Mouse (Mus musculus) right cerebral cortex, postnatal 10 days (tissue): Measurements from ENCODE around the gene Rpf1.

Experiments used
- DNase-seq, 2 experiments: peaks; one replicate each; pipeline ENCODE4 v3.0.0; 2021; ENCODE audit warnings: low spot score in 2 of 2

Gene Rpf1

DNA sequence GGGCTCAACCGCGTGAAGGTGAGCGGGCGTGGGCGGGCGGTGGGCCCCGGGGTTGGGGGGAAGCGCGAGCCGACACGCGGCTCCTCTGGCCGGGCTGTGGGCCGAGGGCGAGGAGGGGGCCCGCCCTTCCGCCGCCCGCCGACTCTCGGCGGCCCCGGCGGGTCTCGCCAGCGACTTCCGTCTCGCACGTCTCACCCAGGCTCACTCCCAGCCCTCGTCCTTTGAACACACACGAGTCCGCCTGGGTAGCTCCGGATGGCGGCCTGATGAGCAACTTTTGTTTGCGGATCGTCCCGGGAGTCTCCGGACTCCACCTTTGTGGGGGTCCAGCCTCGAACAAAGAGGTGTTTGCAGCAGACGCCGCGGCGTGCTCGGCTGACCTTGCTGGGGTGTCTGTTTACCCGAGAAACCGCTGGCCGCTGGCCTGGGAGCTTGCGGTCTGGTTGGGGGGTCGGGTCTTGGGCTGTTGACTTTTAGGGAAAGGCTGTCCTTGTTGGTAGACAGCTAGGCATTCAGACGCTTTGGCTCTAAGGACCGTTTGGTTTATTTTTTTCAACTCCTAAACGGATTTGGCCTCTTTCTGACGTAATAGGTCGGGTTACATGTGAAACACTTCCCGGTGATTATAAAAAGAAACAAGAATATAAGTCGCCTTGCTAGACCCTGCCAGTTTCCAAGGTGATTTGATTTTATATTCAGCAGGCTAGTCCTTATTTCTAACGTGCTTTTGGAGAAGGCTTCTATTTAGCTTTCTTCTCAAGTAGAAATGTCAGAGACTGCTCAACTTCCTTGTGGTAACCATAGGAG, 21.0 kb downstream of the Rpf1 start:
- DNase-seq, result peak; percentile 51 to 56

DNA sequence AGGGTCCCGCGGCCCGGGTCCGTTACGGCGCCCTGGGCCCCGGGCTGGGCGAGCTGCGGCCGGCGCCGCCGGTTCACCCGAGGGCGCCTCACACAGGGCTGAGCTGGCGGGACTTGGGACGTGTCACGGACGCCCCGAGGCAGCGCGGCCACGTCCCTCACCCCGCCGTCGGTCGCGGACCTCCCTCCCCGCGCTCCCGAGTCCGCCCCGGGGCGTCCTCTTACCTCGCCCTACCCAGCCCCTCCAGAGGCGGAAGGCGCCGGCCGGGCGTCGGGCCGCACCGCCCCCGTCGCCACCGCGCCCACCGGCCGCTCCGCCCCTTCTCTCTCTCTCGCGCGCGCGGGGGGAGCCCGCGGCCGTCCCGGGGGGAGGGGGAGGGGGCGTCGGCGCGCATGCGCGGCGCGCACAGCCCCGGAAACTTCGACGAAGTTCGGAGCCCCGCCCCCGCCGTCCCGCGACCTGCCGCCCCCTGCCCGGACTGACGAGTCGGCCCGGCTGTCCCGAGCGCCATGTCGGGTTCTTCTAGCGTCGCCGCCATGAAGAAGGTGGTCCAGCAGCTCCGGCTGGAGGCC, 21.7 kb downstream of the Rpf1 start, which contains the start of the genes Spata1 and Gng5:
Spata1 (minus strand) TSS at position 323 of the 572 bp plus-strand sequence.
Gng5 (plus strand) TSS at position 377 of the 572 bp plus-strand sequence.
- DNase-seq, result peak; percentile 78 to 82

DNA sequence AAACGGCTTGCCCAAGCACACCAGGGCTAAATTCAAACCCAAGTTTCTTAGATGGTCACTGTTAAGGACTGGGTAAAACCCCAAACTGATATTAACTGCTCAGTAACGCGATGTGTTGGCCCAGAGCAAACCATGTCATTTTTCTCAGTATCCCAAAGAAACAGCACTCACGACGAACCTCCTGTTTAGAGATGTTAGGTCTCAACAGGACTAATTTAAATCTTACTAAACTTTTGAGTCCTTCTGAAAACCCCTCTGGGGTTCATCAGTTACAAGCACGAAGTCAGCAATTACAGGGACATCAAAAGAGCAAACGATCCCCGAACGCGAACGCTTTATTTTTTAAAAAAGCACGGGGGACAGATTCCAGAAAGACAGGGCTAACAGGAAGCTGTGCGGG, 22.2 kb downstream of the Rpf1 start:
- DNase-seq, result no peak

DNA sequence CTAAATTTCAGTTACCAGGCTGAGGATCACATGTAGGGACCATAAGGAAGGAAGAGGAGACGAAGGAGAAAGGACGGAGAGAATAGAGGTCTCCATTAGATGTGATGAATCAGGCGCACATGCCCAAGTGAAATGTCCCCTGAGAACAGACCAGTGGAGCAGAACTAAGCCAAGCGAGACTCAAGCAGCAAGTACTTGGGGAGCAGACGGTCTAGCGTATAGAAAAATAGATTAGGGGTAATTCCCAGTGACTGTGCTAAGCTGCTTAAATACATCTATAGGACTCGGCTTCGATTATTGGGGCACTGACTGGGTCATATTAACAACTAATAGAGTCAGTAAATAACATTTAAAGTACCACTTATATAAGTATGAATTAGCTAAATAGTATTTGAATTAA, 26.3 kb downstream of the Rpf1 start:
- no peak for DNase-seq

DNA sequence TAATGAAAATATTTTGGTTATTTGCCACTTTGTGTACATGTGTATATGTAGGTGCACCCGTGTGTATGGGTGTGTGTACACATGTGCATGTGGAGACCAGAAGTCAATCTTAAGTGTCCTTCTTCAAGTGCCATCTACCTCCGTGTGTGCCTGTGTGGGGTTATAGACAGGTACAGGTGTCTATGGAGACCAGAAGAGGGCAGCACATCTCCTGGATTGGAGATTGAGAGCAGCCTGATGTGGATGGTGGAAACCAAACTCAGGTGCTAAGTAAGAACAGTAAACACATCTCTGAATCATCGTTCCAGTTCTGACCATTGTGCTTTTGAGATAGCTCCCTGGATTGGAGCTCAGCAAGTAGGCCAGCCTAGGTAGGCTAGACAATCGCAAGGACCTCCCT, 34.8 kb downstream of the Rpf1 start:
- no peak for DNase-seq

DNA sequence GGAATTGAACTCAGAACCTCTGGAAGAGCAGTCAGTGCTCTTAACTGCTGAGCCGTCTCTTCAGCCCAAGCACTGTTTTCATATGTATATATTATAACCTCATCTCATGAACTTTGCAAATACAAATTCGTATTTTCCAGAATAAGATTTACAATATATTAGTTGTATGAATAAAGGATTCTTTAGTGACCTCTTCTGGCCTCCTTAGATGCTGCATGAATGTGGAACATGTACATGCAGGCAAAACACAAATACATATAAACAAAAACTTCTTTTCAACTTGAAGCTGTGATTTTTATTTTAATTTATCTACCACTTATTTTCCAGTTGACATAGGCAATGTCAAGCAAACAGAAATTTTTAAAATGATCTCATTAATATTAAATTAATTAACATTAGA, 39.2 kb downstream of the Rpf1 start:
- no peak for DNase-seq

DNA sequence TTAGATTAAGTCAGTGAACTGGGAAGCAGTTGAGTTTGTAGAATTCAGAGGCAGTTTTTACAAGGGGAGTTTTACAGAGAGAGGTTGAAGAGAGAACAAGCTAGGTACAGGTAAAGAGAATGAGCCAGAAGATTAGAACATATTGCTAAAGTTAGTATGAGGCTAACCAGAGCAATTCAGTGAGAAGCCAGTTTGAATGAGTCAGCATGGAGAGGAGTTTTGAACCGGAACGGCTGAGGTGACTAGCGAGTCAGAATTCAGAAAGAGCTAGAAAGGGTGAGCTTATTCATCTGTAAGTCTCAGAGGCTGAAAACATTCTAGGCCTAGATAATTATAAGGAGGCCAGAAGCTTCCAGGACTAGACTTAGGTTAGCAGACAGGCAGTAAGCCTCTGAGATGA, 46.8 kb downstream of the Rpf1 start:
- DNase-seq, result no peak

DNA sequence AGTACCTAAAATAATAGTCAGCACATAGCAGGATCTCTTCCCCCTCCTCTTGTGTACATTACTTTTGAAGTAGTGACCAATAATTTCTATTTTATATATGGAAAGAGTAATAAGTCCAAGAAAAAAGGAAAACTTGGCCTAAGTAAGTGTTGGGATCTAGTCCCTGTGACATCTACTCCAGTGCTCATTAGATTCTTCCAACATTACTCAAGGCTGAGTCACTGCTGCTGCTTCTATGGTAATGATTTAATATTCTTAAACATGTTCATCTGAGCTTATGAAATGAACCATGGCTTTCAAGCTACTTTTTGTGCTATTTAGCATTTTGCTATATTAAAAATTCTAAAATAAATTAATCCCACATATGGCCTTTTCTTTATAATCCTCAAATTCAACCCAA, 47.5 kb downstream of the Rpf1 start:
- no peak for DNase-seq

DNA sequence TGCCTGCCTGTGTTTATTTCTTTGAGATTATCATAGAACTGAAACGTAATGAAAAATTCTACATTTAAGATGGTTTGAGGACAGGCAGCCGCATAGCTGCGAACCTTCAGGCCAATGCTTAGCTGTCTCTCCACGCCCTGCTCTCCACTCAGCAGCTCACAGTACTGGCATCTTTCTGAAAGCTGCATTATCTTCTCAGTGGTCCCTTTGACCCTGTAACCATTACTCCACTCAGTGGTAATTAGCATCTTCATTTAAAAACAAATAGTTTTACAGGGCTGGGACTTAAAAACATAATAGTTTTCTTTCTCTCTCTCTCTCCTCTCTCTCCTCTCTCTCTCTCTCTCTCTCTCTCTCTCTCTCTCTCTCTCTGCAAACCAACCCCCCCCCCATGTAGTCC, 48.6 kb downstream of the Rpf1 start:
- DNase-seq, result no peak

DNA sequence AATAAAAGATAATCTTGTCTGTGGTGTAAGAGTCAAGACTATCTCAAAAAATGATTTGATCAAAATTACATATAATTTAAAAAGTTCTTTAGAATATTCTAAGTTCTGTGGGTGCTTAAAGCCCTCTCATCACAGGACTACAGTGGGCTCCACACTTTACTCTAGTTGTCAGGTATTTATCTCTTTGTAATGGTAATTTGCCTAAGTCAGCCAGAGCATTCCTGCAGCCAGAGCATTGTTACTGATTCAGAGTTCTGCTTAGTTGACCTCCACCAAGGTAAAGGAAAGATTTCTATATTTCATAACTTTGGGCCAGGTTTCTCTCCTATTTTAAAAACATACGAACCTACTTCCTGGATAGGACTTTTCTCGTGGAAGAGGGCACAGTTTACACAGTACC, 52.0 kb downstream of the Rpf1 start:
- DNase-seq, result no peak

DNA sequence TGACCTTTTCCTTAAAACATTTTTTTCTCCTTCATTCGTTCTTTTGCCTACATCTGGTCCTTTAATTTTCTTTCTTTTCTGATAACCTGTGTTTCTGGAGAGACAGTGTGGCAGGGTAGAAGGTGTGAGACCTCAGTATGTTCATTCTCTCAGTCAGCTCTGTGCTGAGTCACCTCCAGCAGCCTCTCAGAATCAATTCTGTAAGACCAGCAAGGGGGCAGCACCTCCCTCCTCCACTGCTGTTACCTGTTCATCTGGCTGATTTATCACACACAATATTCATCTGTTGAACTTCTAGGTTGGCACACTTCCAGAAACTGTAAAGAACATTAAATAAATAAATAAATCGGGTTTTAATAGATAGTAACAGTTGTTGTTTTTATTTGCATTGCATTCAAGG, 58.3 kb downstream of the Rpf1 start:
- DNase-seq, result no peak
